Mouse (Mus musculus) liver, embryonic 15.5 days (tissue): ENCODE measurements at regions not wholly inside any gene's neighbourhood (a gene's known extent, or its start where the extent isn't known, plus 50 kb on each side); places are given as distances from the start of the nearest gene placed in this dataset.

Source experiments
- ATAC-seq: fragments of 200-750 bp; cut with Nextera tagmentation; 2 replicates; pipeline ENCODE4 v1.8.0; 2017; ENCODE audit warnings: moderate number of reproducible peaks, mild to moderate bottlenecking, moderate library complexity; ENCODE audit not compliant: insufficient read depth
- H3K27ac ChIP-seq: fragments of 300-500 bp; sonication (generic); replicated peaks from 2 replicates; pipeline ENCODE4 v1.5.1; 2015; ENCODE audit warnings: mild to moderate bottlenecking, inconsistent platforms
- H3K27me3 ChIP-seq: fragments of 300-500 bp; sonication (generic); 2 replicates; pipeline ENCODE4 v1.6.1; 2015; ENCODE audit warnings: mild to moderate bottlenecking, inconsistent platforms
- H3K36me3 ChIP-seq: fragments of 300-500 bp; sonication (generic); replicated peaks from 2 replicates; pipeline ENCODE4 v1.6.1; 2015; ENCODE audit warnings: moderate library complexity, mild to moderate bottlenecking, inconsistent platforms
- H3K4me1 ChIP-seq: fragments of 300-500 bp; sonication (generic); replicated peaks from 2 replicates; pipeline ENCODE4 v1.6.1; 2015; ENCODE audit warnings: inconsistent platforms
- H3K4me2 ChIP-seq: fragments of 300-500 bp; sonication (generic); 2 replicates; pipeline ENCODE4 v1.6.1; 2015; ENCODE audit warnings: moderate library complexity, mild to moderate bottlenecking, inconsistent platforms
- H3K4me3 ChIP-seq: fragments of 300-500 bp; sonication (generic); replicated peaks from 2 replicates; pipeline ENCODE4 v1.5.1; 2015; ENCODE audit warnings: mild to moderate bottlenecking, inconsistent platforms
- H3K9ac ChIP-seq: fragments of 300-500 bp; sonication (generic); 2 replicates; pipeline ENCODE4 v1.6.1; 2015; ENCODE audit warnings: moderate library complexity, mild to moderate bottlenecking, inconsistent platforms
- H3K9me3 ChIP-seq: fragments of 300-500 bp; sonication (generic); replicated peaks from 2 replicates; pipeline ENCODE4 v1.6.1; 2016; ENCODE audit warnings: inconsistent platforms
- WGBS: fragments of 180-500 bp; shearing (Covaris S2); methylation state at CpG from one replicate; pipeline ENCODE4 v1.1.7; 2015; ENCODE audit warnings: mixed read lengths; ENCODE audit not compliant: insufficient replicate concordance; 5-methylcytosine and 5-hydroxymethylcytosine counted together

DNA sequence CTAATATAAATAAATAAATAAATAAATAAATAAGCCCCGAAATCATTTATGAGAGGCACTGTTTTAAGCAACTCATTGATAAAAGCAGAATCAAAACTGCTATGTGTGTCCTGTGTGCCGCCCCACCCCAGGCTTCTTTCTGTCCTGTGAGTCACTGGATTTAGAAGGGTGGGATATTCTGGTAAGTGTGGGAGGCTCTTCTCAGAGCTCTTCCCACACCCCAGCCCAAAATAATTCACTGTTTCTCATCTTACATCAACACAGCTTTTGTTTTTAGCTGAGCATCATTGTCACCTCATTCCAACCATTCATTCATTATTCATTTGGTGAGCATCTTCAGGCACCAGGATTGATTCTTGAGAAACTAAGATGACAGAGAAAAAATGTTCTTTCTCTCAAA, 118.4 kb downstream of the Barx2 start:
- no peaks in the 10 kb centered on the region for H3K36me3 ChIP-seq
- WGBS: 68% methylated on average over 2 of the region's 2 CpGs
- no peak for ATAC-seq

DNA sequence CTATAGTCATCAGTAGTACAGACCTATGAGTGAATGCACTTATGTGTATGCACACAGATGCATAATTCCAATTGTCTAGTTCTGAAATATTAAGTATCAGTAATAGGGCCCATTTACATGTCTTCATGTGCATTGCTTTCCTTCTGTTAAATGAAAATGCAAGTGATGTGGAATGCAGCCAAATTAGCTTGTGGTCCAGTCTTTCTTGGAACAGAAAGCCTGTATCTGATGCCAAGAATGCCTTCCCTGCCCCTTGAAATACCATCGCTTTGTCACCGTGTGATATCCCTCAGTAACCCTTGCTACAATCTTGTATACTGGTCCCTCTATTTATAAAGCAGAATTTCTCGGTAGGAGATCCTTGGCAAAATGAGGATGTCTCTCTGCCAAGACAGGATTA, 137.3 kb downstream of the Barx2 start:
- H3K9me3 ChIP-seq: no peaks in the 10 kb centered on the region; the same call in 1 of the 2 replicates
- H3K4me1 ChIP-seq: no peaks in the 10 kb centered on the region
- ATAC-seq: no peak
- no peak overlapping the region for H3K4me2 ChIP-seq
- H3K4me3 ChIP-seq: no peak overlapping the region
- H3K27me3 ChIP-seq: no peaks in the 10 kb centered on the region
- H3K27ac ChIP-seq: no peak overlapping the region
- no peaks in the 10 kb centered on the region for H3K36me3 ChIP-seq
- H3K9ac ChIP-seq: no peak overlapping the region
- WGBS: 75% methylated on average over 3 of the region's 3 CpGs

More for the DNA sequence above, 118.4 kb downstream of the Barx2 start:
- Histone ChIP-seq H3K4me1 (no peaks in the 10 kb centered on the region), H3K27me3 (no peaks in the 10 kb centered on the region), H3K9ac (no peak overlapping the region), H3K27ac (no peak overlapping the region), H3K4me2 (no peak overlapping the region), H3K4me3 (no peak overlapping the region), H3K9me3 (no peaks in the 10 kb centered on the region)

DNA sequence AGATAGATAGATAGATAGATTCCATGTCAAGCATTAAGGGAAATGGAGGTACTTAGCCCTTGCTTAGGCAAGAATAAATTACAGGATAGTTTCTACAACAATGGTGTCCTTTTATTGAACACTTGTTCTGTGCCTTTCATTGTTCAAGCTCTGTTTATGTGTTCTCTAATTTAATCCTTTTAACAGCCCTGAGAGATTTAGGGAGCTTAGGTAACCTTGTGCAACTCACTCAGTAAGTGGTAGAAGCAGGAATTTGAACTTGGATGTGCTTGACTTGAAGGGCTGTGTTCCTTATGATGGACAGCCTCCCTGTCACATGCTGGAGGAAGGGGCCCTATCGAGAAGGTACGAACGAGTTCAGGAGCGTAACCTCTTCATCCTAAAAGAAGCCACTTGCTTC, 147.9 kb downstream of the Barx2 start:
- WGBS: 64% methylated on average over 4 of the region's 4 CpGs
- H3K9ac ChIP-seq: no peak overlapping the region
- H3K4me3 ChIP-seq: no peak overlapping the region
- H3K4me2 ChIP-seq: no peak overlapping the region
- no peaks in the 10 kb centered on the region for H3K4me1 ChIP-seq
- H3K27me3 ChIP-seq: no peaks in the 10 kb centered on the region
- H3K9me3 ChIP-seq: no peaks in the 10 kb centered on the region
- ATAC-seq: no peak
- H3K36me3 ChIP-seq: no peaks in the 10 kb centered on the region
- no peak overlapping the region for H3K27ac ChIP-seq

DNA sequence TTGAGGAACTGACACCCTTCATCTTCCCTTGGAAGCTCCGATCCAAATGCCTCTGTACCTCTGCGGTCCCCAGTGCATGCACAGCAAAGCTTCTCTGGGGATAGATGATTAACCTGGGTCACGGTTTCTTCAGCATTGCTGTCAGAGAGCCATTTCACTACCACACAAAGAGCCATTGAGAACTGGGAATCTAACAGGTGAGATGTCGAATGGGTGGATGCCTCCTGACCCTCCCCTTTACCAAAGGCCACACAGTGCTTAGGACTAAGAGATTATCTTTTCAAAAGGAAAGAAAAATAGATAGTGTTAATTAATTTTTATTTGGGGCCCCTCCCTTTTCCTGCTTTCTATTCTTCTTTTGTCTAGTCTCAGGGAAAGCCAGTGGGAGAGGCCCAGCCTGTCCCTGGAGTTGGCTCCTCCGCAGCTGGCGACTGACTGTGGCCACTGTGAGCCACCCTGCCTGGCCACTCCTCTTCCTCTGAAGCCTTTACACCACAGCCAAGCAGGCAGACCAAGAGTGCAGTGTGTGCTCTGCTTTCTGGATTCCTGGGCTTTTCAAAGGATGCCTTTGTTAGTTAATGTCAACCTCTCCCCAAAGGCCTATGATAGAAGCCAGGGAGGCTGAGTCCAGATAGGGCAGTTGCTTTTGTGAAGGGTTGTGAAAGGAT, 155.2 kb downstream of the Barx2 start:
- Histone ChIP-seq H3K27me3 (no peaks in the 10 kb centered on the region), H3K4me1 (no peaks in the 10 kb centered on the region), H3K4me2 (no peak overlapping the region), H3K36me3 (no peaks in the 10 kb centered on the region), H3K27ac (no peak overlapping the region), H3K4me3 (no peak overlapping the region), H3K9me3 (no peaks in the 10 kb centered on the region), H3K9ac (no peak overlapping the region)
- 51% methylated on average over 6 of the region's 6 CpGs for WGBS
- no peak for ATAC-seq

DNA sequence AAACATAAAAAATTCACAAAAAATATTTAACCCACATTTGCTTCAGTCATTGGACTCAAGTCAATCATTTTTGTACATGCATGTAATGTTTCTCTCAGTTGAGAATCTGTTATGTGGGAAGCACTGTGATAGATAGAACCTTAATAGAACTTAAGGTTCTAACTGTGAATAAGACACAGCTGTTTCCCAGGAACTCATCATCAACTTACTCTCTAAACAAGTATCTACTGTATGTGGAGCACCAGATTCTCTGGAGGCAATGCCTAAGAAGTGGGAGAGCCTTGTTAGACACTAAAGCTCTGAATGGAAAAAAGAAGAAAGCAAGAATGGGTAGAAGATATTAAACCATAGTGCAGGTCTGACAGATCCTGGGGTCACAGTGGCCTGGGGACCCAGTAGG, 182.8 kb downstream of the Barx2 start:
- H3K4me2 ChIP-seq: no peak overlapping the region
- H3K9me3 ChIP-seq: no peaks in the 10 kb centered on the region
- no peak for ATAC-seq
- no peak overlapping the region for H3K9ac ChIP-seq
- H3K36me3 ChIP-seq: no peaks in the 10 kb centered on the region
- H3K4me3 ChIP-seq: no peak overlapping the region
- H3K4me1 ChIP-seq: no peaks in the 10 kb centered on the region
- no peaks in the 10 kb centered on the region for H3K27me3 ChIP-seq
- H3K27ac ChIP-seq: no peak overlapping the region

DNA sequence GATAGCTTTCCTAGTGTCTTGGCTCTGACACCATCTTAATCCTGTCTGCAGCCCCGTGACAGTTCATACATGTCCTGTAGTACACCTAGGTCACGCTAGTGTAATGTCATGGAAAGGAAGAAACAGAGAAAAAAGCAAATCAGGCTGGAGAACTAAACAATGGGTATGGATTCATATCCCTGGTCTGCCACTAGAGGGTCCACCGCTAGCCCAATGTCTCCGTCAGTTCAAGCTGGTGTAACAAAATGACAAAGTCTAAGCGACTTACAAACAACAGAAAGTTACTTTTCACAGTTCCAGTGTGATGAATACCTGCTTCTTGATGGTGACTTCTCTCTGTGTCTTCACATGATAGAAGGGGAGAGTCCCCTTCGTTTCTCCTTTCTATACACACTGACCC, 194.0 kb downstream of the Barx2 start:
- no peaks in the 10 kb centered on the region for H3K36me3 ChIP-seq
- WGBS: 51% methylated on average over 6 of the region's 6 CpGs

DNA sequence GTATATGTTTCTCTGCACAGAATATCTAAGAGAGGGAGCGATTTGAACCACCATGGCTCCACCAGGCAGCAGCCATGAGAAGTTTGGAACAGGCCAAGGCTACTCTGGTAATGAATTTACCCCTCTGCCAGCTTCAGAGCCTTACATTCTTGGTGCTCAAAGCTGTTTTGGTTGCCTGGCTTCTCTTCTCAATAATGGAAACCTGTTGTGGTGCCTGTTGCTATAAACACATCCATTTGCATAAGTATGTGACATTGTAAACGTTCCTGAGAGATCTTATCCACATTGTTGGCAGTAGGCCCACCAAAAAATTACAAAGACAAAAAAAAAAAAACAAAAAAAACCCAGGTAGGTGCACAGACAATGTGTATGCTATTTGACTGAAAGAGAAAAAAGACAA, 203.2 kb downstream of the Barx2 start:
- Histone ChIP-seq H3K4me3 (no peak overlapping the region), H3K9ac (no peak overlapping the region), H3K4me2 (no peak overlapping the region), H3K36me3 (no peaks in the 10 kb centered on the region), H3K27me3 (no peaks in the 10 kb centered on the region), H3K4me1 (no peaks in the 10 kb centered on the region), H3K27ac (no peak overlapping the region), H3K9me3 (no peaks in the 10 kb centered on the region)
- WGBS: 29% methylated on average over 2 of the region's 2 CpGs
- ATAC-seq: no peak

More for the DNA sequence above, 194.0 kb downstream of the Barx2 start:
- no peaks in the 10 kb centered on the region for H3K27me3 ChIP-seq
- no peak overlapping the region for H3K4me2 ChIP-seq
- H3K9me3 ChIP-seq: no peaks in the 10 kb centered on the region
- H3K4me3 ChIP-seq: no peak overlapping the region
- no peak for ATAC-seq
- no peak overlapping the region for H3K9ac ChIP-seq
- no peak overlapping the region for H3K27ac ChIP-seq
- no peaks in the 10 kb centered on the region for H3K4me1 ChIP-seq

DNA sequence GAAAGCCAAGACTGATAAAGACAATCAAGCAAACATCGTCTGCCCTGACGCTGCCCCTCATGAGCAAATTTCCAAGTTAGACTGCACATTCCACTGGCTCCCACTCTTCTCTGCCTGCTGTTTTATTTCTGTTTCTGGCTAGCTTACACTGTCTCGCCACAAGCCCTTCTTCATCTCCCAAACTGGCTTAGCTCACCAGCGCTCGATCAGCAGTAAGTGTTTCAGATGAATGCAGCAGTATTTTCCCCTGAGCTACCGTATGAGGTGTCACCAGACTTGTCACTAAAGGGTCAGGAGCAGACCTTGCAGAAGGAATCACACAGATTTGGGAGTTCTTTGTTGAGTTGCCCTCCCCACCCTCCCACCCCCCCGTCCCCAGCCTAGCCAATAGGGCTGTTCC, 206.6 kb downstream of the Barx2 start:
- ATAC-seq: no peak
- Histone ChIP-seq H3K9ac (no peak overlapping the region), H3K36me3 (no peaks in the 10 kb centered on the region), H3K4me1 (no peaks in the 10 kb centered on the region), H3K27me3 (no peaks in the 10 kb centered on the region), H3K4me2 (no peak overlapping the region), H3K4me3 (no peak overlapping the region), H3K9me3 (no peaks in the 10 kb centered on the region), H3K27ac (no peak overlapping the region)
- WGBS: 61% methylated on average over 7 of the region's 7 CpGs

DNA sequence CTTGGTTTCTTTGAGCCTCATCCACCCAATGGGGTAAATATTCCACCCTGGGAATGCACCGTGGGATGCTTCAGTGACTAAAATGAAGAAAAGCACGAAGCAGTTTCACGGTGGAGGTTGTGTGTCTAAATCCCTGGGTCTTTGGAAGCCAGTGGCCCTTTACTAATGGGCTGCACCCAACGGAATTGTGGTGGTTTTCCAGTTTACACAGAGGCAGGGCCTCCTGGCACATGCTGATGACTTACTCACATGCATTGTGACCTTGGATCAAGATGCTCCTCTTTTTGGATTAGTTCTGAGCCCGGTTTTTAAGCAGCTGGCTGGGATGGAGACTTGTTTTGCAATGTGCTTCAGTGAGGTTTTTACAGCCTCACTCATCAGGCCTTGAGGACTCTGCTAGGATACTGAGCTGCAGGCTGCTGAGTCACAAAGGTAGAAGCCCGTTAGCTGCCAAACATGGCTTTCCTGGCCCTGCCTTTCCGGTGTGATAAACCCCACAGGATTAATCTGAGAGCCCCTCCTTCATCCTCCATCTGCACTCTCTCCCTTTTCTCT, 222.3 kb downstream of the Barx2 start:
- no peak for ATAC-seq
- no peak overlapping the region for H3K9ac ChIP-seq
- H3K27ac ChIP-seq: no peak overlapping the region
- WGBS: 57% methylated on average over 7 of the region's 7 CpGs
- H3K9me3 ChIP-seq: no peaks in the 10 kb centered on the region
- H3K4me3 ChIP-seq: no peak overlapping the region
- H3K4me1 ChIP-seq: no peaks in the 10 kb centered on the region
- H3K36me3 ChIP-seq: no peaks in the 10 kb centered on the region
- H3K4me2 ChIP-seq: no peak overlapping the region
- no peaks in the 10 kb centered on the region for H3K27me3 ChIP-seq

DNA sequence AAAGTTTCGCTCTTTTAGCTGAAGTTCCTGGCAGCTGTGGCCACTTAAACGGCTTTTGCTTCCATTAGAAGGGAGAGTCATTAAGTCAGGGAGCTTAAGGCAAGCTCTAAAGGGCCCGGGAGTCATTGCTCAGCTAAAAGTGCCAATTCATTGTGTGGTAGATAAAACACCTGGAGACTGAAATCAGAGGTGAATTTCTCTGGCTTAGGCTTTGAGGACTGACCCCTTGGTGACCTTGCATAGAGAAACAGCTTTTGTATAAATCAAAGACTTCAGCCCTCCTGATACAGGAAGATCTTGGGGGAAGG, 224.1 kb upstream of the Tmem45b start:
- no peaks in the 10 kb centered on the region for H3K36me3 ChIP-seq
- H3K9me3 ChIP-seq: no peaks in the 10 kb centered on the region
- no peak for ATAC-seq
- no peak overlapping the region for H3K9ac ChIP-seq
- WGBS: 11% methylated on average over 3 of the region's 3 CpGs
- no peak overlapping the region for H3K27ac ChIP-seq
- H3K27me3 ChIP-seq: no peaks in the 10 kb centered on the region
- H3K4me2 ChIP-seq: no peak overlapping the region; the same call in 1 of the 2 replicates
- H3K4me3 ChIP-seq: no peak overlapping the region
- no peaks in the 10 kb centered on the region for H3K4me1 ChIP-seq

DNA sequence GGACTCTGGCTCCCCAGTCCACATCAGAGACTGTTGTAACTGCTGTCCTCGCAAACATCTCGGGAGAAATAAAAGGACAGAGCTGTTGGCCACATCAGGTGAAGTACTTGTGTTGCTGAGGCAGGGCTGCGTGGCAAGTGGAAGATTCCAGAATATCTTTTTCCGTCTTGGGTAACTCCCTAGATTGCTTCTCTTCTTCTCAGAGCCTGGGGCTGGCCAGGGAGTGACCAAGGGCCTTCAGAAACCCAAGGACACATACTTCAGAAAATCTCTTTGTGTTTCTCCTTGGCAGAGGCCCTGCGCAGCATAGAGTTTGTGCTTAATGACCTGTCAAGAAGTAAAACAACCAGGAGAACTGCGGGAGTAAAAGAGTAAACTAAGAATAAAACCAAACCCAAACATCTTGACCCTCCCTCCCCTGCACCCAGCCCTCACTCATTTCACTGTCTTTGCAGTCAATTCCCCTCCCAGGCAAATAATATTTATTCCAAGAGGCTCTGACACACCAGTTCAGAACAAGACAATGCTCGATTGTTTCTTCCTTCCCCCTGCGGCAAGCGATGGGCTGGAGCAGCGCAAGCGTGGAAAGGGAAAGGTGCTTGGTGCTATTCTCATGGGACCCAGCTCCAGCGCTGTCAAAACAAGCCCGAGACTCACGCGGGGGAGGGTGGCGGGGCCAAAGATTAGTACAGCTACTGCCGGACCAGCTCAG, 223.6 kb upstream of the Tmem45b start:
- H3K4me2 ChIP-seq: no peak overlapping the region; the same call in 1 of the 2 replicates
- no peak for ATAC-seq
- no peaks in the 10 kb centered on the region for H3K4me1 ChIP-seq
- H3K9ac ChIP-seq: no peak overlapping the region
- no peaks in the 10 kb centered on the region for H3K9me3 ChIP-seq
- no peaks in the 10 kb centered on the region for H3K27me3 ChIP-seq
- 21% methylated on average over 17 of the region's 17 CpGs for WGBS
- H3K4me3 ChIP-seq: no peak overlapping the region
- H3K27ac ChIP-seq: no peak overlapping the region
- no peaks in the 10 kb centered on the region for H3K36me3 ChIP-seq

DNA sequence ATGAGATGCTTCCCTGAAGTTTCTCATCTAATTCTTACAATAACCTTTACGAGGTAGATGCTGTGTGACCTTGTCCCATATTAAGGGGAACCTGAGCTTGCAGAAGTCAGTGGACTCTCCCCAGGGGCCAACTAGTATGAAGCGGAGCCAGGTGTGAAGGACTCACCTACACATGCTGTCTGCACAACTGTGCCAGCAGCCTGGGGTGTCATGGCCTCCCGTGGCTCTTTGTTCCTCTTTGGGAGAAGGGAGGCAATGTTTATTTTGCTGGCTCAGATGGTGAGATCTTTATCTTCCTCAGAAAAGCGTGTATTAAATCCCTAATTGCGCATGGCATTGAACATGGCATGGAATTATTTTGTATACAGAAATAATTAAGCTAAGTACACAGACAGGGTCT, 222.2 kb upstream of the Tmem45b start:
- no peak overlapping the region for H3K4me3 ChIP-seq
- no peak overlapping the region for H3K4me2 ChIP-seq
- WGBS: 54% methylated on average over 5 of the region's 5 CpGs
- H3K27me3 ChIP-seq: no peaks in the 10 kb centered on the region
- no peak overlapping the region for H3K9ac ChIP-seq
- no peak for ATAC-seq
- H3K36me3 ChIP-seq: no peaks in the 10 kb centered on the region
- no peak overlapping the region for H3K27ac ChIP-seq
- no peaks in the 10 kb centered on the region for H3K4me1 ChIP-seq
- no peaks in the 10 kb centered on the region for H3K9me3 ChIP-seq
